Mouse (Mus musculus) lung, postnatal 4 days (tissue): Measurements from ENCODE around the gene Vmn2r113.
"Not testable (repeated sequence)": the region's sequence is repeated elsewhere in the genome, so short reads cannot be mapped to it uniquely, and the experiment has no call there.

Experiments used
- DNase-seq, 2 experiments: peaks; one replicate each; pipeline ENCODE4 v3.0.0; 2021

Vmn2r113 gene

DNA sequence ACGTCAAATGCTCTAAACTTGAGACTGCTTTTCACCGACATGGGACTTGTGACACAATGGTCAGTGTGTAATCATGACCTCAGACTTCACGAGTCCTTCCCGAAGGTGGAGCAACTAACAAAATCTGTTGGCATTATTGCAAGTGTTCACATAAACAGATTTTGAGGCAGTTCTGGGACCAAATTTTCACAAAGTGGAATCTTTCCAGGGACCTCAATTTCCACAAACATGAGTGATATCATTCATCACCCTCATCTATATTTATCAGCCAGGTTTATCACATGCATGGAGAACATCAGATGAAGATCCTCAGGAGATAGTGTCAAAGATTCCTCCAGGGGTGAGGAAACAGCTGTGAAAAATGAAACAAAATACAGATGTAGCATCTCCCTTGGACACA lies at the start of gene Vmn2r113:
TSS of gene Vmn2r113 (plus strand) at position 301 of the 400 bp plus-strand sequence.
- not testable (repeated sequence) for DNase-seq
